Mouse (Mus musculus) right cerebral cortex, postnatal 10 days (tissue): ENCODE measurements around the gene Etnk2.

Source experiments
- DNase-seq, 2 experiments: peaks; one replicate each; pipeline ENCODE4 v3.0.0; 2021; ENCODE audit warnings: low spot score in 2 of 2

Etnk2 gene

DNA sequence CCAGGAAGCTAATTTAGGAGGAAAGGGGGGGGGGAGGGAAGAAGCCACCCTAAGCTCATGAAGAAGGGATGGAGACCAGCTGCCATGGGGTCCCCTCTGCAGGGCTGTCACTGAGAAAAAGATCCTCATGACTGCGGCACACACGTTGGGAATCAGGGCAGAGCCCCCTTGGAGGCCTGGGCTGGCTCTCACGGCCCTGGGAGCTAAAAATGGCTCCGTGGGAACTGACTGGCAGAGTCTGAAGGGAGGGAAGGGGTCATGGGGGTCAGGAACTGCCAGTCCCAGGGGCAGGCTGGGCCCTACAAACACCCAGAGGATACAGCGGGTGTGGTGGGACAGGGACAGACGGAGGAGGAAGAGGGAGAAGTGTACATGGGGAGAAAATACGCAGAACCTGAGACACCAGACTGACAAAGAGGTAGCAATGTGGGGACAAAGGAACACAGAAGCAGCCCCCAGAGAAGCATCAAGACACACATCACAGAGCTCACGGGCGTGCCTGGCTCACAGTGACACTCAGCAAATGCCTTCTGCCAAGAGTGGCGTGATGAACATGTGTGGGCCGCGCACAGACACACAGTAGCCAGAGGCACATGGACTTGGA, 19.3 kb downstream of the Etnk2 start:
- DNase-seq: no peak

DNA sequence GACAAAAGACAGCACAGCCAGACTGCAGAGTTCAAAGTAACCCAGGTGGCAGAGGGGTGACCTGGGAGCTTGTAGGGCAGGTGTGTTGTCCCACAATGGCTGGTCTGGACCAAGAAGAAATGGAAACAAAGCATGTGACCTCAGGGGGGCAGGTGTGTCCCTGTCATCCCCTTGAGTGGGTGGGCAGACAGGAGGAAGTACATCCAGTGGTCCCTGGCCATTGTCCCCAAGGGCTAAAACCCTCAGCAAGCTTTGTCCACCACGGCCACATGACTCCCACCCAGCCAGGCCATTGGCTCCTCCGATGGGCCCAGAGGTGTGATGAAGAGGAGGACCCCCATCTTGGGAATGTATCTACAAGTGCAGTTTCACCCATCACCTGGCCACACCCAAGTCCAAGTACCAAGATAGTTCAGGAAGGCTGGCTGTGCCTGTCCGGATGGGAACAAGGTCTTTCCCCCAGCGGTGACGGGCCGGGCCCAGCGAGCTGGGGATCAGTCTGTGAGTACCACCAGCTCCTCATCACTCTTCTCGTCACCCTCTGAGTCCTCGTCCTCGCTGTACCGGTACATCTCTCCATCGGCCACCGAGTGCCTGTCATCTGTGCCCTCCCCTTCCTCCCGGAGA, 19.9 kb downstream of the Etnk2 start:
- no peak for DNase-seq

DNA sequence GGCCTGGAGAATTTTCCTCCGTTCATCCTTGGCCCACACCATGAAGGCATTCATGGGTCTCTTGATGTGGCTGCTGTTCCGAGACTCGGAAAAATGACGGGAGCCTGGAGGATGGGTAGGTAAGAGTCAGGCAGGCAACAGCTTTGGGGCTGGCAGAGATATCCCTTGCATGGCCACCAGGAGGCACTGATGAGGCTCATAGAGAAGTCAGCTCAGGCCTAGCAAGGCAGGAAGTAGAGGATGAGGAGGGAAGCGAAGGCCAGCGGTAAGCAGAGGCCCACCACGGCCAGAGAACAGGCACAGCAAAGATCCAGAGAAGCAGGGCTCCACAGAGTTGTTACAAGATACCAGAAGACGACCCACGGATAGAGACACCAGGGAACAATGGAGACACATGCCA, 22.1 kb downstream of the Etnk2 start:
- DNase-seq: peak; percentile 62 to 72

DNA sequence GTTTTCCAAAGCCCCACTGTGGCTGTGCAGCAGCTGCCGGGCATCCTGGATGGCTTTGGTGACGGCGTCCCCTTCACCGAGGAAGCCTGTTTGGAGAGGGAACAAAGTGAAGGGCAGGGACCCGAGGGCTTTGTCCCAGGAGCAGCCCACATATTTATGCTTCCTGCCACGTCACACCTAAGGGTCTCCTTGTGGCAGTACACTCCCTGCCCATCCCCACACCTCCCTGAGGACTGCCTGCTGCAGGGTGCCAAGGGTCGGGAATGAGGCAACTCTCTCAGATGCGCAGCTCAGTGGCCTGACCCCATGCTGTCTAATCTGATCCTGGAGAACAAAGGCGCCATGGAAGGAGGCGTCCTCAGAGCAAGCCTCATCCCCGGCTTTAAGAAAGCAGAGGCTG, 22.8 kb downstream of the Etnk2 start:
- DNase-seq: no peak

DNA sequence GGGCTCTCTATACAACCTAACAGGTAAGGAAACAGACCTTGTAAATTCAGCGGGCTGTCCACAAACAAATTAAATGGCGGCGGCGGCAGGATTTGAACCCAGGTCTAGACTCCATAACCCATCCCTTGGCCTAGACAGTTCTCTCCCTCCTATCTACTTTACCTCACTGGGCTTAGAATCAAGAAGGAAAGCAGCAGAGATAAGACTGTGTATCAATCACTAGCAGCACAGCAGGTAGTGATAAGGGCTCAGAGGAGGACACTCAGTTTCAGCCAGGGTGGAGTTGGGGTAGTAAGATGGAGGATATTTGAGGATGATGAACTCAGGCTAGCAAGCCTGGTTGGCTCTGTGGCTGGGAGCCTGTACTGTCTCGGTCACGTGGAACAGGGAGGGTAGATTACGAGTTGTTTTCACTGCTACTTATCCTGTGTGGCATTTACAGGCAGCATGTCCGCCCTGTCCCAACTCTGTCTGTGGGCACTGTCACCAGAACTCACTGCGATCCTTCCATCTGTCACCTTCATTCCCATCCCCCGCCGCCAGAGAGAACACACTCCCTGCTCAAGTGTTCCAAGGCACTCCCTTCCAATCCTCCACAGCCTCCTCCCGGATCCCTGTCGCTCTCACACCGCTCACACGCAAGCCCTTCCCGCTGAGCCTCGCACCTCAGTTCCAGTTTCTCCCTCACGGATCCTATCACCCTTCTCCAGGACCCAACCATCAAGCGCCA, 24.3 kb downstream of the Etnk2 start:
- DNase-seq: no peak

DNA sequence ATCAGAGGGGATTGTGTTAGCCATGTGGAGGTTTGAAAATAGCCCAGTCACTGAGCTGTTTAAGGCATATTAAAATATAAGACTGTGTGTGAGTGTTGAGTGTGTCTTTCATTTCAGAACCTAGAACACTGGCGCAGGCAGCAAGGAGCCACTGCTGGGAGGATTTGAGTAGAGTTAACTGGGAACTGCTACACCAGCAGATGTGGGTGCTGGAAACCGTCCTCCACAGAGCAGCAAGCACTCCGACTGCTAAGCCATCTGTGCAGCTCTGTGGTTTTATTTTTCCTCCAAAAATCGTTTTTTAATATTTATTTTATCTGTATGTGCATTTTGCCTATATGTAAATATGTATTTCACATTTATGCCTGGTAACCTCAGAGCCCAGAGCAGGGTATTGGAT, 31.3 kb downstream of the Etnk2 start:
- no peak for DNase-seq

DNA sequence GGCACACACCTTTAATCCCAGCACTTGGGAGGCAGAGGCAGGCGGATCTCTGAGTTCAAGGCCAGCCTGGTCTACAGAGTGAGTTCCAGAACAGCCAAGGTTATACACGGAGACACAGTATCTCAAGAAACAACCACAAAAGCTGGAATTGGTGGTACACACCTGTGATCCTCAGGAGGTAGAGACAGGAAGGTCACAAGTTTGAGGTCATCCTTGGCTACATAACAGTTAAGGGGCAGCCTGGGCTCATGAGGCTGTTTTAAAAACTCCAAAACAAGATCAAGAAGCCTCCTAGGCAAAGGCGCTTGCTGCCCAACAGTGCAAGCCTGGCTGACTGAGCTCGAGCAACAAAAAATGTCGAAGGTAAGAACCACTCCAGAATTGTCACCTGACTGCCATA, 33.3 kb downstream of the Etnk2 start:
- no peak for DNase-seq

DNA sequence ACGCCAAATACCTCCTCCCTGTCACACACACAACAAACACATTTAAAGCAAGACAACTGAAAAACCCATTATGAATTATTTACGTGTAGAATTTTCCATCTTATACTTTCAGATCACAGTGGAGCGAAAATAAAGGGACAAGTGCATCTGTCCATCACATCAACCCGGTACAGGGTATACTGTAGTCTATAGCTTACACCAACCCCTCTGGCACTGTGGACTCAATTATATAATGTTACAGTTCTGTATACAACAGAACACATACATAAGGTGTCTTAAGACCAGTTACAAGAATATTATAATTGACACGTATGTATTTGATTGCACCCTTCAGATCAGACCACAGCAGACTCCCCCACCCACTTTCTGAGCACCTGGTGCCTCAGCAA, 33.7 kb downstream of the Etnk2 start:
- no peak for DNase-seq

DNA sequence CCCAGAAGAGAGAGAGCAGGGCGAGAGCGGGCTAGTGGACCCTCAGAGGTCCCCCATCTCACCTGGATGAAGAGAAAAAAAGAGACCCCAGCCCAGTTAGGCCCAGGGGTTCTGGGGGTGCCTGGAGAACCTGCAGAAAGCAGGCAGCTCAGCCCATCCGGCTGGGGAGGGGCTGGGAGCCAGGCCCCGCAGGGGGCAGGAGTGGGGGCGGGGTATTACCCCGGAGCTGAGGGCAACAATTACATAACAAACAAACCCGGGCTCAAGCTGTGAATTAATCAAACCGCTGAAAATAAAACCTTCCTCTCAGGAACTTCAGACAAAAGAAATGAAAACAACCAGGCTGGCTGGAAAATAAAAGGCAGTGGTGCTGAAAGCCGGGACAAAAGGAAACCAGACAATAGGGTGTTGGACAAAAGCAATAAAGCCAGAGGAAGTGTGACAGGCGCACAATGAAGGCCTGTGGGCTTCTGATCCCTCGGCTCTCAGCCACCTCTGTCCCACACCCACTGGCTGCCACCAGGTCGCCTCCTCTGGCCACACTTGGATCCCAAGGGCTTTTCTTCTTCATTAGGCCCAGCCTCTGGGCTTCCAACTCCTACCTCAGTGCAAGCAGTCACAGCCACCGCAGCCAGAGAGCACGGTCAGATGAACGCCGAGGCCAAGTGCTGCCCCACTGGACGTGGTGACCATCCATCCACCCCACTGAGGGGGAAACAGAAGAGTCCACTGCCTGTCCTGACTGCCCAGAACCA, 34.3 kb downstream of the Etnk2 start:
- DNase-seq: no peak

DNA sequence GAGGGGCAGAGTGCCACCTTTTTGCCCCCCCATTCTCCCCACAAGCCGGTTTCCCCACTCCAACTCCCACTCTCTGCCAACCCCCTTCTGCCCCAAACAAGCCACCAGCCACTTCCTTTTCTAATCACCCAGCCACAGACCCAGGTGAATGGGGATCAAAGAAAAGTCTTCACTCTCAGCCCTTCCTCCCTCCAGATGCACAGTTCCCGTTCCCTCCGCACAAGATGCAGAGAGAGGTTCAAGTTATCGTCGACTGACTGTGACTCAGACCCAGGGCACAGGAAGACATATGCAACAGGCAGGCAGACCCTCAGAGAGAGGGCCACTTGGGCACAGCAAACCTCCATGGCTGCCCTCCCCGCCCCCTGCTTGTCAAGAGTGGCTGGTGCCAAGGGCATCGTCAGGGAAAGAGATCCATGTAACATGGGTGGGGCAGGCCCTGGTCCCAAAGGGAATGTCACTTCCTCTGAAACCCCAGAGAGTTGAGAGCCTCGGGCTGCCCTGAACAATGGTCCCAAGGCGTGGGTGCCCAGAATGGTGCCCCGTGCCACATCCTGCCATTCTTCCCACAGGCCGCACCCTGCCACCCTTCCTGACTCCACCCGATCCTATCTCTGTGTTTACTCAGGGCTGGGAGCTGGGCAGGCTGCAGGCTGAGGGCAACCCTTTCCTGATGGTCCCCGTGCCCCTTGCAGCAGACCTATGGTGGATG, 36.8 kb downstream of the Etnk2 start:
- DNase-seq: no peak

DNA sequence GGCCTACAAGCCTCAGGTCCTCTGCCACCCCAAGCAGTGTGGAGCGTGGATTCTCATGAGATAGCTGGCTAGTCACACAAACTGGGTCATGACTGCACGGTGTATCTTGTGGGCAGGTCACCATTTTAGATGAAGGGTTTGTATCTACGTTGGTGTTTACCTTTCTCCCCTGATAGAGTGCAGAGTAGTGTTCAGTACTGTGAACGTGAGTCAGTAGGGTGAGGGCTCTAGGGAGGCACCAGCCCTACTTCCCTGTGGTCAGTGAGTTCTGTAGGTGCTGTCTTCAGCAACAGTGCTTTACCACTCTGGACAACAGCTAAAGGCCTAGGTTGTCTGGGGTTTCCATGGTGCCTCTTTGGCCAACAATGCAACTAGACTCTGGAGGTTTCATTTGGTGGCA, 40.6 kb downstream of the Etnk2 start:
- no peak for DNase-seq

DNA sequence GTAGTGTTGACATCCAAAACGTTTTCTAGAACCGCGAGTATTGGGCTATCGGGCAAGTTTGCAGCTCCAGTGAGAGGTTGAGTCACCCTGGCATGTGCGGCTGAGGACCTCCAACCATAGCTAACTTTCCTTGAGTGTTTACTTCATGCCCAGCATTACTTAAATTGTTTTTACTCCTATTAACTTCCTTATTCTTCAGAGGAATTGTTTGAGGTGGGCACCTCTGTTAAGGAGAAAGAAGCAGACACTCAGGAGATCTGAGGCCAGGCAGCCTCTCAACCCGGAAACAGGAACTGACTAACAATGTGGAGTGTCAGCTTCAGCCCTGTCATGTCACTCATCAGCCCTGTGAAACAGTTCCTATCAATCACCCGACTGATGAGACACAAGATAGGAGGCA, 43.2 kb downstream of the Etnk2 start:
- DNase-seq: no peak

DNA sequence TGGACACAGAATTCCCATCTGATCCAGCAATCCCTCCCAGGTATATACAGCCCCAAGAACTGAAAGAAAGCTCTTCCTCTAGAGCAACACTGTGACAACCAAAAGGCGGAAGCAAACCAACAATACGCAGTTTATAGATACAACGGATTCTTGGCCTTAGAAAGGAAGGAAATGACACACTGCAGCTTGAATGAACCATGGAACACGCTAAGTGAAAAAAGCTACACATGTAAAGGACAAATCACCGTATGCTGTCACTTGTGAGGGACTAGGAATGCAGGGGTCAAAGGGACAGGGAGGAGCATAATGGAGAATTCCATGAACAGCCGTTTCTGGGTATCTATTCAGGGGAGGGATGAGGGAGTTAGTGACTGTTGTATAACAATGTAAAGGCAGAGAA, 44.1 kb downstream of the Etnk2 start:
- DNase-seq: no peak

DNA sequence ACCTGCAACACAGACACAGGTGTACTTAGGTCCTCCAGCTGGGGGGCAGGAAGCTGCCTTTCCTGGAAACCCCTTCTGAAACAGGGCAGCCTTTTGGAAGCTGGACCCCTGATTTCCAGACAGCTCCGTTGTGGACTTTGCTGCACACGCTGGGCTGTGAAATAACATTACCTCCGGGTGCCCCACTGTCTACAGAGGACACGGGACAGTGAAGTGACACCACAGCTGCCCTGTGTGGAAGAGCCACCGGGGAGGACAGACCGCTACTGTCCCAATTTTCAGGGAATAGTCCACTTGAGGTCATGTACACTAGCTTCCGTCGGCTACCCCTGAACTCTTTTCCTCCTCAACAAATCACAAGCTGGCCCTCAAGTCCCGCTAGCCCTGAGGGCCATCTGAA, 44.9 kb downstream of the Etnk2 start:
- no peak for DNase-seq

DNA sequence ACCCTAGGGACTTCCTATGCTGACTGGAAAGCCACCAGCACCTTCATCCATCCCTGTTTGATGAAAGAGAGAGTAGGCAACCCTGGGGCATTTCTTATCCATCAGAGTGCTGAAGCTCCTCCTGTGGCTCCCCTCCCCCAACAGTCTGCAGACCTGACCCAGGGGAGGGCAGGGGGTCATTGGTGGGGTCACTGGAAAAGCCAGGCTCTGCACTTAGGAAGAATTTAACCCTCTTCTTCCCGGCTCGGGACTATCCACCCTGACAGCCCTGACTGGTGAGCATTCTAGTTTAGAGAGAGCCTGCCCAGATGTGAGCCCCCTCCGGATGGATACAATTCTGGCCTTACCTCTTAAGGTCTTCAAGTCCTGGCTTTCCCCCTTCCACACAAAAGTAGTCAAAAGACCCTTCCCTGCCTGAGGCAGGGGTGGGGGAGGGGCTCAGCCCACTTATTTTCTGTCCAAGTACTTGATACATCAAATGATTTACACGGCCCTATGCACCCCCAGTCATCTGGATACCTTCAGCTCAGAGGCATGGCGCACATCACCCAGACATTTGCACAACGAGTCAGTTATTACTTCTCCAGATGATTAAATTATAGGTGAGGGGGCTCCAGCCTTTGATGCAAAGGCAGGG, 45.6 kb downstream of the Etnk2 start:
- no peak for DNase-seq

DNA sequence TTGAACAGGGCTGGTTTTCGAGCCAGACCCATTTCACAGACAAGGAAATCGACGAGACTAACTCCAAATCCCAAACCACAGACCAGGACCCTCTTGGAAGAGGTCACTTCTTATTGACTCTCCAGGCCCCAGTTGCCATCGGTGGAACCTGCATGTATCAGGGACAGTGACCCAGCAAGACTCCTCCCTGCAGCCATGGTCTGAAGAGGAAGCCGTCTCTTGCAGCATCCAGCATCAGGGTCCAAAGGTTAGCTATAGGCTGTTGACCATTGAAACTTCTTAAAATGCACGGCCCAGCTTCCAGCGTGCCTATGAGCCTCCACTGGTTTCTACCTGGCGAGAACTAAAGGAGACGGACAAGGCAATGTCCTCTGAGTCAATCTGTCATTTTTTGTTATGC, 46.4 kb downstream of the Etnk2 start:
- DNase-seq: no peak

DNA sequence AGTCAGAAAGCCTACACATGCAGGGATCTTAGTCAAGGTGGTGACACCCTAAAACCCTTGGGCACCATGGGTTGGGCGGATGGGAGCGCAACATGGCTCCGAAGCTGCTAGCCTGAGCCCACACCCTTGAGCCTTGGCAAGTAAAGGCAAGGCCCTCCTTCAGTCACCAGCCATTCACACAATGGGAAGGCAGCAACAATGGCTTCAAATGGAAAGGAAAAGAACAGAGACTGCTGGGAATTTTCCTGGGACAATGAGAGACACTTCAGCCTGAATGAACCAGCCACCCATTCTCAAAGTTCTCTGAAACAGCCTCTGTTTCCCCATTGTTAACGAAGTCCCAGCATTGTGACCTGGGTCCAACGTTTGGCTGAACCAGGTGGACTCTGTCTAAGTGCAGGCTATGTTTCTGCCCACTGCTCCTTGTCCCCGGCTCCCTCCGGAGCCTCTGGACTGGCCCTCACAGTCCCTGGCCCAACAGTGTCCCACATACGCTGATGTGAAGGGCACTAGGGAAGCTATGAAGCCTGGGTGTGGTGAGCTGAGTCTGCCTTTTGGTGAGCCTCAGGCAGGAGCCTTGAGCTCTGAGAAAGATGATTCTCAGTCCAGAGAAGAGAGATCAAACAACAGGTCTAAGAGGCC, 48.3 kb downstream of the Etnk2 start:
- no peak for DNase-seq

DNA sequence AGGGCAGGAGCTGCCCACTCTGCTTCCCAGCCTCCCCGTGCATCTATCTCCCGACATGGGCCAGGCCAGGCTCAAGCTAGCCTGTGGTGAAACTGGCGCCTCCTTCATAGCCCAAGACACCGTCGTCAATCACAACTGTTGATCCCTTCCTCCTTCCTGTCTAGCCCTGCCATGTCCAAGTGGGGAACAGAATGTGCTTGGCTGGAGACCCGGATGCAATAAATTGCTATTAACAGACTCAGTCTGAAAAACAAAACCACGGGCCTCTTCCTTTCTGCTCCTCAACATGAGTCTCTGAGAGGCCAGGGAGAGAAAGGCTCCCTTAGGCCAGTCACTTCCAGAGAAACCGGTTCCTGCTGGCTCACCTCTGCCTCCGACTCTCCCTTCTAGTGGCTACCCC, 49.6 kb downstream of the Etnk2 start:
- no peak for DNase-seq

DNA sequence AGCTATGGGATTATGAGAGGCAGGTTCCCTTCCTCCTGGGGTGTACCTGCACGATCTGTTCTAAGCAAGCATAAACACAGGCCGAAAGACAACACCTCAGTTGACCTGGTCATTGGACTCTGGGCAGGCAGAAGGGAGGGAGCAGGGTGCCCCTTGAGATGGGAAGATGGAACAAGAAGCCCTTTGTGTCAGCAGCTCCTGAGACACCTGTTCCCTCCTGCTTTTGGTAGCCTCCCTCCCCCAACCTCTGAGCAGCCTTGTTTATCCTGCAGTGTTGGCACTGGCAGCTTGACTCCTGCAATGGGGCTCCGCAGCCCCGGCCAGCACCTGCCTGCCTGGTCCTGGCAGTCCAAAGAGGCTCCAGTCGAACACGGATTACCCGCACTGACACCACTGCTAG, 51.7 kb downstream of the Etnk2 start:
- no peak for DNase-seq

DNA sequence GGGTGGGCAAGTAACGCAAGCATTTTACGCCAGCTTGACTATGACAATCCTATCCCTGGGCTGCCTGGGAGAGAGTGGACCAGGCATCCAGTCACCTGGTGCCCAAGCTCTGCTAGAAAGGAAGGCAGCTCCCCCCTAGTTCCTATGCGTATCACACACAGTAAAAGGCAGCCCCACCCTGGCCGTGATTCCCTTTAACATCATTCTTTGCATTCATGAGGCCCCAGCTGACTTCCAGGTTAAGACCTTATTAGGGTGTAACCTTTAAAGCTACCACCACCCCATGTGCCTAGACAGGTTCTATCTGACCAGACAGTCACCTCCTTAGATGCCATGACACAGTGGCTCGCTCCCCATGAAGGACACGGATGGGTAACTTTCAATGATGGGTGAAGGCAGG, 52.1 kb downstream of the Etnk2 start:
- no peak for DNase-seq

DNA sequence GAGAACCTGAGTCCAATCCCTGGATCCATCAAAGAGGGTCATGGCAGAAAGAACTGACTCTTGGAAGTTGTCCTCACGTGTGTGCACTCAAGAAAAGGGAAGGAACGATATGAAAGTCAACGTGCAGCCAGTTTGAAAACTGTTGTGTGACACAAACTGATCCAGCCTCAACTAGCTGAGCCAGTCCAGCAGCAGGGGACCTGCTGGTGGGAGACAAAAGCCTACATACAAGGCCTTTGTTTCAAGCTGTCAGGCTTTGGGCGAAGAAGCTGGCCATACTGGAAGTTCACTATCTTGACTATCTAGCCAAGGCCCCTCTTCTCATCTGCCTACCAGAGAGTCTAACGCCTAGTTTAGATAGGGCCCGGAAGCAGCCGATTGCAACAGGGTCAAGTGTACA, 53.1 kb downstream of the Etnk2 start:
- DNase-seq: no peak
